Mouse (Mus musculus): ENCODE data around the gene Ttc23.

GRCm38 (mm10) chr7:67622151-67622550, 25.1 kb upstream of the Ttc23 start:
- TF ChIP-seq POLR2A (IDR thresholded peaks at IDR 0.05; ENCODE audit: low read depth, low read length) (no peak), CTCF (IDR thresholded peaks at IDR 0.05; ENCODE audit: extremely low read depth, insufficient read depth, insufficient read length, insufficient replicate concordance) (no peak)

Data from spleen, adult 2 months (tissue).